Mouse (Mus musculus) CH12.LX (cell line): ENCODE measurements around the gene Akap5. TPM values are rescaled to one million over a fixed set of nuclear protein-coding genes. Genes with fewer than 3 reads are reported as not detected.

Source experiments
- DNase-seq: peaks from one replicate; pipeline ENCODE4 v3.0.0-alpha.2; 2013; ENCODE audit errors: extremely low read depth
- H3K27ac ChIP-seq: 2 replicates; pipeline ENCODE4 v1.5.1; 2012; ENCODE audit warnings: low read depth, mild to moderate bottlenecking, control low read depth, moderate library complexity; ENCODE audit not compliant: insufficient read depth
- H3K27me3 ChIP-seq: replicated peaks from 2 replicates; pipeline ENCODE3; 2012; ENCODE audit warnings: inconsistent platforms
- H3K36me3 ChIP-seq, 2 experiments: replicated peaks in 1 of 2; 2 replicates each; pipeline versions ENCODE3 to v1.6.1; 2012; ENCODE audit warnings: inconsistent platforms in 1 of 2, low read length in 1 of 2, mild to moderate bottlenecking in 1 of 2, mixed read lengths in 1 of 2, moderate library complexity in 1 of 2; ENCODE audit not compliant: control insufficient read depth in 1 of 2, insufficient read depth in 1 of 2
- H3K4me1 ChIP-seq, 2 experiments: 2 replicates each; pipeline ENCODE4 v1.6.1; 2012; ENCODE audit warnings: inconsistent platforms in 1 of 2, moderate library complexity in 1 of 2; ENCODE audit not compliant: insufficient read depth in 2 of 2, control insufficient read depth in 1 of 2
- H3K4me2 ChIP-seq: 2 replicates; pipeline ENCODE4 v1.6.1; 2012; ENCODE audit warnings: low read depth, mild to moderate bottlenecking, control low read depth; ENCODE audit not compliant: poor library complexity, insufficient read depth, severe bottlenecking
- H3K4me3 ChIP-seq, 3 experiments: fragments of 150-350 bp in 1 of 3; sonication (generic) in 1 of 3; replicated peaks in 1 of 3; 2 replicates each; pipeline versions ENCODE3 to v1.5.1; 2011 to 2012; ENCODE audit warnings: low read depth in 2 of 3, low read length in 2 of 3, mild to moderate bottlenecking in 2 of 3, moderate library complexity in 2 of 3, control low read depth in 1 of 3, improper control_type of control experiment in 1 of 3, inconsistent platforms in 1 of 3, mixed read lengths in 1 of 3; ENCODE audit not compliant: poor library complexity in 1 of 3
- H3K79me2 ChIP-seq: replicated peaks from 2 replicates; pipeline ENCODE4 v1.6.1; 2012; ENCODE audit warnings: mild to moderate bottlenecking, moderate library complexity; ENCODE audit not compliant: control insufficient read depth, poor library complexity, insufficient read depth, severe bottlenecking; ENCODE audit errors: extremely low read depth
- H3K9ac ChIP-seq: 2 replicates; pipeline ENCODE4 v1.6.1; 2012; ENCODE audit warnings: low read depth, mild to moderate bottlenecking, control low read depth, moderate library complexity; ENCODE audit not compliant: insufficient read depth
- H3K9me3 ChIP-seq: replicated peaks from 2 replicates; pipeline ENCODE3; 2012; ENCODE audit warnings: low read length, inconsistent platforms, mixed read lengths
- CTCF ChIP-seq, 2 experiments: IDR thresholded peaks in 1 of 2; conservative IDR thresholded peaks in 1 of 2; 2 replicates each; pipeline ENCODE4 v1.5.1; 2011 to 2012; ENCODE audit warnings: low read depth in 2 of 2, low read length in 2 of 2, improper control_type of control experiment in 1 of 2, inconsistent platforms in 1 of 2, mild to moderate bottlenecking in 1 of 2, moderate library complexity in 1 of 2
- ELF1 ChIP-seq: IDR thresholded peaks from 2 replicates; pipeline ENCODE4 v1.6.1; 2014; ENCODE audit warnings: low read depth, mild to moderate bottlenecking, inconsistent platforms, low read length, improper control_type of control experiment
- EP300 ChIP-seq: IDR thresholded peaks from 2 replicates; pipeline ENCODE4 v1.6.1; 2011; ENCODE audit warnings: low read length, improper control_type of control experiment
- HCFC1 ChIP-seq: IDR thresholded peaks from 2 replicates; pipeline ENCODE4 v1.6.1; 2012; ENCODE audit warnings: low read depth, mild to moderate bottlenecking, inconsistent platforms, low read length, improper control_type of control experiment
- JUN ChIP-seq: IDR thresholded peaks from 2 replicates; pipeline ENCODE4 v1.6.1; 2011; ENCODE audit warnings: low read depth, mild to moderate bottlenecking, low read length, improper control_type of control experiment, moderate library complexity; ENCODE audit not compliant: insufficient read depth
- MAFK ChIP-seq: IDR thresholded peaks from 2 replicates; pipeline ENCODE4 v1.6.1; 2011; ENCODE audit warnings: low read length, improper control_type of control experiment; ENCODE audit not compliant: insufficient replicate concordance
- MAX ChIP-seq: IDR thresholded peaks from 2 replicates; pipeline ENCODE4 v1.6.1; 2011; ENCODE audit warnings: low read length, improper control_type of control experiment
- MXI1 ChIP-seq: IDR thresholded peaks from 2 replicates; pipeline ENCODE4 v1.6.1; 2011; ENCODE audit warnings: mild to moderate bottlenecking, low read depth, low read length, improper control_type of control experiment
- MYC ChIP-seq: IDR thresholded peaks from 2 replicates; pipeline ENCODE4 v1.6.1; 2011; ENCODE audit warnings: low read depth, mild to moderate bottlenecking, improper control_type of control experiment, low read length
- NELFE ChIP-seq: IDR thresholded peaks from 2 replicates; pipeline ENCODE4 v1.6.1; 2011; ENCODE audit warnings: low read depth, low read length, improper control_type of control experiment
- NRF1 ChIP-seq: IDR thresholded peaks from 2 replicates; pipeline ENCODE4 v1.6.1; 2014; ENCODE audit warnings: low read depth, mild to moderate bottlenecking, inconsistent platforms, low read length, improper control_type of control experiment, moderate library complexity
- POLR2A ChIP-seq: IDR thresholded peaks from 2 replicates; pipeline ENCODE4 v1.6.1; 2011; ENCODE audit warnings: low read depth, mild to moderate bottlenecking, improper control_type of control experiment, low read length
- POLR2AphosphoS2 ChIP-seq: IDR thresholded peaks from 2 replicates; pipeline ENCODE4 v1.6.1; 2011; ENCODE audit warnings: low read depth, low read length, improper control_type of control experiment
- RAD21 ChIP-seq: IDR thresholded peaks from 2 replicates; pipeline ENCODE4 v1.6.1; 2011; ENCODE audit warnings: low read depth, mild to moderate bottlenecking, low read length, improper control_type of control experiment, moderate library complexity
- SIN3A ChIP-seq: IDR thresholded peaks from 2 replicates; pipeline ENCODE4 v1.6.1; 2012; ENCODE audit warnings: low read length, improper control_type of control experiment, inconsistent platforms
- TCF12 ChIP-seq: IDR thresholded peaks from 2 replicates; pipeline ENCODE4 v1.6.1; 2014; ENCODE audit warnings: low read depth, mild to moderate bottlenecking, inconsistent platforms, low read length, improper control_type of control experiment
- UBTF ChIP-seq: IDR thresholded peaks from 2 replicates; pipeline ENCODE4 v1.6.1; 2012; ENCODE audit warnings: low read depth, mild to moderate bottlenecking, inconsistent platforms, low read length, improper control_type of control experiment, moderate library complexity
- USF2 ChIP-seq: conservative IDR thresholded peaks from 2 replicates; pipeline ENCODE4 v1.6.1; 2011; ENCODE audit warnings: low read depth, low read length, improper control_type of control experiment
- ZKSCAN1 ChIP-seq: IDR thresholded peaks from 2 replicates; pipeline ENCODE4 v1.6.1; 2012; ENCODE audit warnings: low read depth, inconsistent platforms, low read length, improper control_type of control experiment, borderline replicate concordance
- ZMIZ1 ChIP-seq: IDR thresholded peaks from 2 replicates; pipeline ENCODE4 v1.6.1; 2012; ENCODE audit warnings: low read depth, mild to moderate bottlenecking, inconsistent platforms, low read length, improper control_type of control experiment
- ZNF384 ChIP-seq: IDR thresholded peaks from 2 replicates; pipeline ENCODE4 v1.6.1; 2012; ENCODE audit warnings: low read depth, low read length, improper control_type of control experiment, inconsistent platforms
- dilution Hi-C: fragments of 300-500 bp; cut with MboI; formaldehyde crosslinking; loops from 2 replicates; pipeline ENCODE4 v1.14.3; 2020; ENCODE audit warnings: low sequenced_read_pairs; ENCODE audit not compliant: extremely low pct_unique_long_range_greater_than_20kb, extremely low pct_ligation_motif_present
- in situ Hi-C: fragments of 300-500 bp; cut with MboI; formaldehyde crosslinking; loops from 3 replicates; pipeline ENCODE4 v1.14.3; 2019; ENCODE audit warnings: low sequenced_read_pairs, low pct_ligation_motif_present, low pct_unique_long_range_greater_than_20kb, mixed read lengths
- polyA plus RNA-seq: library from polyadenylated mRNA; unstranded; fragments of >175 nt; gene quantifications from 2 replicates; pipeline ENCODE4 v1.2.1, GENCODE M21; 2012; ENCODE audit warnings: low read depth; ENCODE audit not compliant: insufficient read length
- total RNA-seq, 2 experiments: library from RNA; depleted of rRNA; stranded (reverse); fragments of 300-350 nt in 1 of 2; fragments of >200 nt in 1 of 2; gene quantifications; 2 replicates each; pipeline ENCODE4 v1.2.3; 2012 to 2014

Akap5 gene
- total and polyA plus RNA-seq, 3 experiments, result 0.27 to 0.89 (median 0.38) TPM

- no peak for TF ChIP-seq MAX
- no peak for TF ChIP-seq ZNF384
- no peak for TF ChIP-seq EP300
- TF ChIP-seq CTCF (conservative IDR thresholded peaks at IDR 0.05 in 1 of 2, IDR thresholded peaks at IDR 0.05 in 1 of 2; ENCODE audit: low read depth in 2 of 2, low read length in 2 of 2), result no peak
- TF ChIP-seq MYC, result no peak
- no peak for TF ChIP-seq USF2
- no peak for TF ChIP-seq HCFC1
- no peak for TF ChIP-seq POLR2AphosphoS2
- no peak for TF ChIP-seq NRF1
- TF ChIP-seq NELFE, result no peak
- no peak for TF ChIP-seq SIN3A
- no peak for TF ChIP-seq ELF1
- TF ChIP-seq ZMIZ1, result no peak
- TF ChIP-seq MXI1, result no peak
- no peak for TF ChIP-seq ZKSCAN1
- TF ChIP-seq POLR2A, result no peak
- TF ChIP-seq MAFK, result no peak
- no peak for TF ChIP-seq TCF12
- TF ChIP-seq UBTF, result no peak
- TF ChIP-seq JUN, result no peak
- peaks cover 72 to 91% of the 10 kb centered on the region in 2 experiments for H3K36me3 ChIP-seq
- no peak overlapping the region for H3K9ac ChIP-seq
- no peak overlapping the region for H3K4me3 ChIP-seq
- H3K27ac ChIP-seq, result no peak overlapping the region
- dilution Hi-C loops, result no loop called here
- in situ Hi-C loops, result no loop called here
- H3K4me2 ChIP-seq, result no peak overlapping the region
- H3K79me2 ChIP-seq, result no peaks in the 10 kb centered on the region
- no peaks in the 10 kb centered on the region for H3K27me3 ChIP-seq
- no peaks in the 10 kb centered on the region for H3K4me1 ChIP-seq
- DNase-seq, result no peak
- H3K9me3 ChIP-seq, result no peaks in the 10 kb centered on the region
Measured at GRCm38 (mm10) chr12:76289428-76289827, 35.3 kb upstream of the Akap5 start.

GRCm38 (mm10) chr12:76290271-76290670 is 34.4 kb upstream of the Akap5 start:
- dilution Hi-C loops, result no loop called here
- H3K9ac ChIP-seq, result no peak overlapping the region
- H3K4me2 ChIP-seq, result no peak overlapping the region
- H3K4me1 ChIP-seq, result no peaks in the 10 kb centered on the region
- H3K4me3 ChIP-seq, result no peak overlapping the region
- no peaks in the 10 kb centered on the region for H3K27me3 ChIP-seq
- peak; percentile 24 for DNase-seq
- TF ChIP-seq ZNF384, result peak; percentile 80
- TF ChIP-seq CTCF (conservative IDR thresholded peaks at IDR 0.05 in 1 of 2, IDR thresholded peaks at IDR 0.05 in 1 of 2; ENCODE audit: low read depth in 2 of 2, low read length in 2 of 2), result peak; percentile 36 to 43; a peak in 3 of 4 replicates
- TF ChIP-seq RAD21, result no peak; the same call in 1 of the 2 replicates
- no peaks in the 10 kb centered on the region for H3K9me3 ChIP-seq
- H3K27ac ChIP-seq, result no peak overlapping the region
- H3K79me2 ChIP-seq, result no peaks in the 10 kb centered on the region
- H3K36me3 ChIP-seq, result peaks cover 73 to 92% of the 10 kb centered on the region in 2 experiments
- in situ Hi-C loops, result no loop called here
